Mouse (Mus musculus) NIH3T3 (cell line): ENCODE data around the gene Foxr1.
"Not testable (repeated sequence)": the region's sequence is repeated elsewhere in the genome, so short reads cannot be mapped to it uniquely, and the experiment has no call there.

Source experiments
- DNase-seq: peaks from one replicate; pipeline ENCODE4 v3.0.0-alpha.2; 2012; ENCODE audit warnings: low read depth

Gene Foxr1

GRCm38 (mm10) chr9:44477339-44478228 is 36.6 kb upstream of the Foxr1 start:
- DNase-seq = peak; percentile 81

- no peak for DNase-seq
Measured at GRCm38 (mm10) chr9:44475936-44476335, 35.0 kb upstream of the Foxr1 start.

DNA sequence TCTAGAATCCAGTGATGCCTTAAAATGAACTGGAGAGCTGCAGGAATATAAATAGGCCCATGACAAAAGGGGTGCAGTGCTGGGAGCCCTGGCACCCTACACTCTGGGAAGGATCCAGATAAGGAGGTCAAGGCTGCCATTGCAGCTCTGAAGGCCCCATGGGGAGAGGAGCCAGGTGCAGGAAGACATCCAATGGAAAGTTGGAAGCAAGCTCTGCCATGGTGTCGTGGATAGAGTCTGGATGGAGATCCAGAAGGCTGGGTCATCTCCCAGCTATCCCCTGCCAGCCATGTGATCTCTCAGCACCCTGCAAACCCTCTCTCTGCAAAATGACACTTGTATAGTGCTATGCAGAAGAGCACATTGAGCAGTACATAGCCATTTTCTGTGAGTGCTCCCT is 33.4 kb upstream of the Foxr1 start:
- no peak for DNase-seq

DNA sequence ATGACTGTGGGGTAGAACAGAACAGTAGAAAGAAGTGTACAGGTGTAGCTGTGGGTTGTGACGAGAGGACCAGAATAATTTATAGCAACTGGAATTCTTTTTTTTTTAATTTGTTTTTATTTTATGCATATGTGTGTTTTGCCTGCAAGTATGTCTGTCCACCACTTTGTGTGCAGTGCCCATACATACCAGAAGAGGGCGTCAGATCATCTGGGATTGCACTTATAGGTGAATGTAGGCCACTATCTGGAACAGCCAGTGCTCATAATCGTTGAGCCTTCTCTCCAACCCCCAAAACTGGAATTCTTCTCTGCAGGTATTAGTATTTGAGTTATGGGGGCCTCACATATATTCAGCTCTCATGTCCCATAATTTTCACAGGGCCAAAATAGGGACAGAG is 32.2 kb upstream of the Foxr1 start:
- DNase-seq = no peak

DNA sequence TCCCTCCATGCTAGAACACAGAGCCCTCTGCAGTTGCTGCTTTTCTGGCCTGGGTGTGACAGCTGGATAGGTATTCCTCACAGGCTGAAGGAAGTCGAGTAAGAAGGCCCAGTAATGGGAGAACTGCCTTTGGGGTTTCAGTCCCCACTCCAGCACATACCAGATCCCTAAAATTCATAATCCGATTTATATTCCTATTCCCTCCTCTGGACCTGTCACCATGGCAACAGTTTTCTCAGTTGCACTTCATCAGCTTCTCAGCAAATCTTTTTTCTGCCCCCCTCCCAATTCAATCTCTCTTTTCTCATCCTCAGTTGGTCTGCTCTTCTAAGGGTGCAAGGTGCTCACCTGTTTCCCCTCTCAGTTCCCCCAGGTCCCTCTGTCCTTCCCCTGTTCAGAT is 27.9 kb upstream of the Foxr1 start:
- no peak for DNase-seq

GRCm38 (mm10) chr9:44468224-44468623 is 27.3 kb upstream of the Foxr1 start:
- no peak for DNase-seq

GRCm38 (mm10) chr9:44461950-44462349 is 21.0 kb upstream of the Foxr1 start:
- DNase-seq = no peak

DNA sequence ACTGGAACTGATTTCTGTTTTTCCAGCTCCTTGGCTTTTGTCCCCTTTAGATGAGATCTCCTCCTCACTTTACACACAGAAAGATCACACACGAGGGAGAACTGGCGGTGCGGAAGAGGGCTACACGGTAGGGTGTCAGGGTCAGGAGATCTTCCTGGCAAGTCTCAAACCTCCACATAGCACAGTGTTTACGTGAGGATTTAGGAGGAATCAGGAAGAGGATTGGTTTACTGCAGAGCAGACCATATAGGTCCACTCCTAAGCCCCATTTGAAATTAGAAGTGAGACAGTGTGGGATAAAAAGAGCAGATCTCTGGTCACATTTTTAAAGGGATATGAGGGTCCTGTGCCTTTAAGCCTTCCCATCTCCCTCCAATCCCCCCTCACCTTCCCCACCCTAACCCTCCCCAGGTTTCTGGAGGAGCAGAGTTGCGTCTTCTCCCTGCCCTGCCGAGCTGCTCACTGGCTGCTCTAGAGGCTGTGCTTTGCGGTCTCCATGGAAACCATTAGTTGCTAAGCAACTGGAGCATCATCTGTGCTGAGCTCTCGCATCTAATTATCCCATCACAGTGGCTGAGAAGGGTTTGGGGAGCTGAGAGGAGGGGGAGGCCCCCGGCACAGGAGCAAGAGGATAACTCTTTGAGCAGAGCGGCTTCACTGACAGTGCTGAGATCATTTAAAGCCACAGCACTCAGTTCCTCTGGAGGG is 16.3 kb upstream of the Foxr1 start:
- DNase-seq = peak; percentile 31

- DNase-seq = peak; percentile 23
Measured at GRCm38 (mm10) chr9:44454891-44455220, 13.9 kb upstream of the Foxr1 start, which contains the start of gene Upk2. Gene Upk2, minus strand, starts transcription at chr9:44454976.

DNA sequence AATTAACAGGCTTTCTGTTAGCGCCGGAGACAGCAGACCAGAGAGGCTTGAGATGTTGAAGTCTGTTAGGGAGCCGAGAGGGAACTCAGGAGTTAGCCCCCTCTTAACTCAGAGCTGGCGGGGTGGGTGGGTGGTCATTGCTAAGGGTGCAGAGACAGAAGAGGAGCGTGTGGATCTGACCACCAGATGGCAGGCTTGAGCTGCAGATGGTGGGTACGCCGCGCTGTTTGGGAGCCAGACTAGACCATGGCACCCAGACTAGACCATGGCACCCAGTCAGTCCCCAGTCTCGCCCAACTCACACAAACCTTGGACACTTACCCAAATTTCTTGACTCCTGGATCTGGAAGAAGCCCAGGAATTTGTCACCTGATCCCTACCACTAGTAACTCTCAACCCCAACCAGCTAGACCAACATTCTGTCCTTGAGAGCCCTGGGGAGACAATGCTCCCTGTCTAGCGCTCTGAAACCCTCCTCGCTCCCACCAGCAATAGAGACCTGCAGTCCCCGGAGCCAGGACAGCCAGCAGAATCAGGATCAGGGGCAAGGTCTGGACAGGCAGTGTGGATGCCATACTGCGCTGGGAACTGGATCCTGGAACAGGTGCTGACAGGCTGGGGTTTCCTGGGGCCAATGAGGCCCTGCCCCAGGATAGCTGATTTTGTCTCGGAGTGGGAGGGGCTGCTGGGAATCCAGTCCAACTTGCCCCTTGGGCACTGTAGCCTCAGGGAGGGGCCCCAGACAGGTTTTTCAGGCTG is 13.4 kb upstream of the Foxr1 start:
- peak; percentile 87 for DNase-seq

DNA sequence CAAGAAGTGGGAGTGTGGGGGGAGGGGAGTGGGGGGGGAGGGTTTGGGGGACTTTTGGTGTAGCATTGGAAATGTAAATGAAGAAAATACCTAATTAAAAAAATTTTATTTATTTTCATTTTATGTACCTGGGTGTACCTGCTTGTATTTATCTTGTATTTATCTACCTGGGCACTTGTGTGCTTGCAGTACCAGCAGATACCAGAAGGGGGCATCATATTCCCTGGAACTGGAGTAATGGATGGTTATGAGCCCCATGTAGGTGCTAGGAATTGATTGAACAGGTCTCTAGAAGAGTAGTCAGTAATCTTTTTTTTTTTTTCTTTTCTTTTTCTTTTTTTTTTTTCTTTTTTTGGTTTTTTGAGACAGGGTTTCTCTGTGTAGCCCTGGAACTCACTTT is 9.5 kb upstream of the Foxr1 start:
- no peak for DNase-seq

DNA sequence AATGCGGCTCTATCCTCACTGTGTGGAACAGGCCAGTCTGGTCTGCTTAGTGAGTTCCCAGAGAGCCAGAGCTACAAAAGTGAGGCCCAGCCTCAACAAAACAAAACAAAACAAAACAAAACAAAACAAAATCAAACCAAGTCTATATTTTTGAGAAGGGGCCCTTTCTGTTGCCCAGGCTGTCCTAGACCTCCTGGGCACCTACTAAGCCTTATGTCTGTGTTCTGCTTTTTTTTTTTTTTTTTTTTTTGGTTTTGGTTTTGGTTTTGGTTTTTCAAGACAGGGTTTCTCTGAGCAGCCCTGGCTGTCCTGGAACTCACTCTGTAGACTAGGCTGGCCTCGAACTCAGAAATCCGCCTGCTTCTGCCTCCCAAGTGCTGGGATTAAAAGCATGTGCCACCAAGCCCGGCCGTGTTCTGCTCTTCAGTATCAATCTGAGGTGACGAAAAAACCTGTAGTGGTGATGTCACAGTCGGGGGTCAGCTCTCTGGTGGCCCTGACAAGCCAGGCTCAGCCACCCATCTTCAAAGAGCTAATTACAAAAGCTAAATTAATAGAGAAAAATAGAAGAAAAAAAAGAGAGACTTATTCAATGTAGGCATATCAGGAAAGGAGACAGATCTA is 3.6 kb upstream of the Foxr1 start:
- not testable (repeated sequence) for DNase-seq

GRCm38 (mm10) chr9:44435747-44436146 is 5.2 kb downstream of the Foxr1 start:
- no peak for DNase-seq

DNA sequence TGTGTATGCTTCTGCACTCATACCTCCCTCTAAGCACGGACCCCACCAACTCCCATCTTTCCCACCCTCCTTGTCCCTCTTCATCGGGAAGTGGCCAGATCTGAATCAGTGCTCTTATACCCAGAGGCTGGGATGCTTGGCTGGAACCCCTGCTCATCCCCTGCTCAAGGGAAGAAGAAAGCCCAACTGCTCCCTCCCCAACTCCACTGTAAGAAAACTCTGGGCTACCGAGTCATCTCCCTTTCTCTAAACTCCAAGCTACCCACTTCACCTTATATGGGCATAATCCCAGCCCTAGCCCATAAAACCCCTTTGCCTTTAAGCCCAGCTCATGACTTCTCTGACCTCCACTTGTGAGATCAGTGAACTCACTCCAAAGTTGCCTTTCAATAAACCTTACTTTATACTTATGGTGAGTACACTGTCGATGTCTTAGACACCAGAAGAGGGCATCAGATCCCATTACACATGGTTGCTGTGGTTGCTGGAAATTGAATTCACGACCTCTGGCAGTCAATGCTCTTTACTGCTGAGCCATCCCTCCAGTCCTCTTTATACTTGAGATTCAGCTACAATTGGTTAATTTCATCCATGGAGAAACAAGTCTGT is 8.3 kb downstream of the Foxr1 start:
- no peak for DNase-seq

- no peak for DNase-seq
Measured at GRCm38 (mm10) chr9:44423576-44423975, 17.4 kb downstream of the Foxr1 start.

- DNase-seq = no peak
Measured at GRCm38 (mm10) chr9:44420280-44420898, 20.5 kb downstream of the Foxr1 start.

GRCm38 (mm10) chr9:44419730-44420129 is 21.2 kb downstream of the Foxr1 start:
- not testable (repeated sequence) for DNase-seq

- DNase-seq = no peak
Measured at GRCm38 (mm10) chr9:44418519-44419385, 22.2 kb downstream of the Foxr1 start, which contains the start of gene Ccdc84. Gene Ccdc84, minus strand, starts transcription at chr9:44418569.

GRCm38 (mm10) chr9:44417892-44418363 is 23.0 kb downstream of the Foxr1 start:
- peak; percentile 94 for DNase-seq
